Mouse (Mus musculus) ovary, postnatal 10 days (tissue): Measurements from ENCODE around the gene Tfap4.
A peak's percentile ranks its signal among the peaks of the same experiment; 100 is the strongest.

Experiments used
- DNase-seq: peaks from one replicate; pipeline ENCODE4 v3.0.0; 2022; ENCODE audit warnings: low spot score

Tfap4 gene

DNA sequence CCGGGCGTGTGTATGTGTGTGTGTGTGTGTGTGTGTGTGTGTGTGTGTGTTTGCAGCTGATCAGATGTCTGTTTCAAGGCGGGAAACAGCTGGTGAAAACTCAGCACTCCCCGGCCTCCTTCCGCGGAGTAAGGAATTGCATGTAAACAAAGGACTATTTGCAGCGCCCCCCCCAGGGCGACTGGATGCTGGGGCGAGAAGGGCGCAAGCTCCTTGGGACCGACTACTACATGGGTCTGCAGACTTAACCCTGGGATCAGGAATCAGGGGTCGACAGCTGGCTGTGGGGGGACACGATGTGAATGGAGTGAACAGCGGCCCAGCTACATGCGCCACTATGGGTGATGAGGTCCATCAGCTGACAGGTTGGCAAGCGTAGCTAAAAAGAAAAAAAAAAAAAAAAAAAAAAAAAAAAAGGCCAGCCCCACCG is at the start of gene Tfap4:
TSS of gene Tfap4 (minus strand) at position 140 of the 430 bp plus-strand sequence.
- peak; percentile 88 for DNase-seq

DNA sequence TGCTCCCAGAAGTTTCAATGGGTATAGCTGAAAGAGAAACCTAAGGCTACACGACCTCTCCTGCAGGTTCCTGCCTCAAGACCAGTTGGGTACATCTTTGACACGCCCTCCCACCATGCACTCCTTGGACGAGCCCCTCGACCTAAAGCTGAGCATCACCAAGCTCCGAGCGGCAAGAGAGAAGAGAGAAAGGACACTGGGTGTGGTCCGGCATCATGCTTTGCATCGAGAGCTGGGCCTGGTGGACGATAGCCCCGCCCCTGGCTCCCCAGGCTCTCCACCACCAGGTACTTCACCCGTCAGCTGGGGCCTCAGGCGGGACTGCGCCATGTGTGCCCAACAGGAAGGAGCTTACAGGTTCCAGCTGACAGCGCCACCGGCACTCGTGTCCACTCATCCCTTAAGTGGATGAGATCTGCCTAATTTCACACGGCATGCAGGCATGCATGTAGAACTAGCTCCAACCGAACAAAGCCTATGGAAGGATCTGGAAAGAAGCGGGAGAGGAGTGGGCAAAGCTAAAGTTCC is 48.9 kb upstream of the Tfap4 start:
- no peak for DNase-seq

DNA sequence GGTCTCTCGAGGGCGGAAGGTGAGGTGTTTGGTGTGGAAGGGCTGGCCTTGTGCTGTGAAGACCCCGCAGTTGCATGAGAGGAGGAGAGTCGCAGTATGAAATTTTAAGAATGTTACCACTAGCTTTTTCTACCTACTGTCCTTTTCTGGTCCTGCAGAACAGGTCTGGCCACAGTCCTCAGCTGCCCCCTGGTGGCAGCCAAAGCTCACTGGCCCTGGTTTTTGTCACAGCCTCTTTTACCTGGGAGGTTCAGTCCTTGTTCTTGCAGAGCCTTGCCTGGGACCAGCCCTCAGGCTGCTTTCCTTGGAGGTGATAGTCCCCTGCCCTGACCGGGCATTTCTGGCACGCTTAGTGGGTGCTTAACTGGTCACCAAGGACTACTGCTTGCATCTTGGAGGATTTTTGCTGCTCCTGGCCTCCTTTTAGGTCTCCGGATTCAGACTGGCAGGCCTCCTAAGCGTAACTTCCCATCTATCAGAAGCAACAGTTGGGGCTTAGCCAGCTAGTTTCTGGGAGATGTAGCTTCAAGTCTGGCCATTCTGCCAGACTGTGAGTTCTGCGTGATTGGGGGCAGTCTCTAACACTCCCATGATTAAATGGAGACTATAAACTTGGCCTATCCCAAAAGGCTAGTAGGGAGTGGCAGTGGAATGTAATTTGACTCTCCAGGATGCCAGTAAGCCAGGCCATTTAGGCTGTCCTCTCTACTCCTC is 48.3 kb upstream of the Tfap4 start:
- peak; percentile 66 for DNase-seq

DNA sequence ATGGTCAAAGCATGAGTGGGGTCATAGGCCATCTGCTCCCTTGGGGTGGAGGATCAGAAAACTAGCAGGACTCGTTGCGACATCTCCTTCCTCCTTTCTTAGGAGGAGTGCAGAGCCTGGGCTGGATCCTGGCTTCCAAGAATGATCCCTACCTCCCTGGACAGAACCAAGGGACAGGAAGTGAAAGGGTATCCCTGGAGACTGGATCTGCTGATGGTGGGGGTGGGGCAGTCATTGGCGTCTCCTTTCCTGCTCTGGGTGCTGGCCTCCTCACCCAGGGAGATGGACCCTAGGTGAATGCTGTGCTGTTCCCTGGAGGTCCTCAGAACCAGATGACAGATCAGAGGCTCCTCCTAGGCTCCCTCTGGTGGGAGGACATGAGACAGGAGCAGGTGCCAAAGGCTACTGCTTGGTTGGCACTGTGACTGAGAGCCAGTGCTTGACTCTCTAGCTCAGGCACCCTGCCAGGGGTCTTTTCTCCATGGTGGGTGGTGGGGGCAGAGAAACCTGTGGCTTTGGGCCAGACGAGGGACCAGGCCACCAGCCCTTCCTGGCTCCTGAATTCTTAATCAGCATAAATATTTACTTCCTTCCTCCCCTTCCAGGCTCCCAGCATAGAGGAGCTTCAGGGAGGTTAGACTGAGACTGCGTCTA is 46.9 kb upstream of the Tfap4 start:
- DNase-seq: no peak

DNA sequence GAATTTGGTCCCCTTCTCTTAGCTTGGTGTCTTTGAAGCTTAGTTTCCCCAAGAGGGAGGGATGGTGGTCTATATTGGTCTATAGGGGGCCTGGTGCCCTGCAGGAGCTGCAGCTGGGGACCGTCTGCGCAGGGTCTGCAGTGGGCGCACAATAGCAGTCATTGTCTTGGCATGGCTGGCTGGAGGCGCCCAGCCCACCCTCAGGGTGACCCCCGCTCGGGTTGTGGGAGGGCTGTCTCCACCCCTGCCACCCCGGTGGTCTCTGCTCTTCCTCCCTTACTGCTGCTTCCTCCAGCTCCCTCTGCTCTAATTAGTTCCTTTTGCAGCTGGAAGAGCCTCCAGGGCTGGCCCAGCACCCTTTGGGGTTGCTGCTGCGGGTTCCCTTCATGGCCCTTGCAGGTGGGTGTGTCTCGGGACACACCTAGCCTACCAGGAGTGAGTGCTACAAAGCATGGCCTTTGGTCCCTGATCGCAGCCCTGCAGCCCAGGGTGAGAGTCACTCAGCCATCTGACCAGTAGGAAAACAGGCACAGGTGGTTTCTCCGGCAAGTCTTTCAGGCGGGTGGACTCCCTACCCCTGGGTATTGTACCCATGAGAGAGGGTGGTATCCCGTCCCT is 46.0 kb upstream of the Tfap4 start:
- DNase-seq: no peak

DNA sequence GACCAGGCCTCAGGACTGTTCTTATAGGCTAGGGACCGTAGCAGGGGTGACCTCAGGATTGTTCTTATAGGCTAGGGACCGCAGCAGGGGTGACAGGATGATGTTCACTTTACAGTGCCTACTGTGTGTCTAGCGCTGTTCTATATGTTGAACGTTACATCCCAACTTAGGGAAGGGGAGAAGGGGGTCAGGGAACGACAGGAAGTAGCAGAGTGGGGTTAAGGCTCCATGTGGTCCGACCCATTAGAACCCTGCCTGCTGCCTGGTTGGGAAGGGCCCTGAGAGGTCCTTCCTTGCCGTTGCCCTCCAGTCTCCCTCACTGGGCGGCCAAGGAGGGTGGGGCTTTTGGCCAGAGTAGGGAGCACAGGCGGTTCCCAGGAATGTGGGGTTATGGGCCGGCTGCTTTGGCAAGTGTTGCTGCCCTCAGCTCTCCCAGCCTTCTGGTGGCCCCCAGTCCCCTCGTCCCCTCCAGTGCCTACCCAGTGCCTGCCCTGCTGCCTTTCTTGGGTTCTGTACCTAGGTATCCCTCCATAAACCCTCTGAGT is 44.7 kb upstream of the Tfap4 start:
- no peak for DNase-seq

DNA sequence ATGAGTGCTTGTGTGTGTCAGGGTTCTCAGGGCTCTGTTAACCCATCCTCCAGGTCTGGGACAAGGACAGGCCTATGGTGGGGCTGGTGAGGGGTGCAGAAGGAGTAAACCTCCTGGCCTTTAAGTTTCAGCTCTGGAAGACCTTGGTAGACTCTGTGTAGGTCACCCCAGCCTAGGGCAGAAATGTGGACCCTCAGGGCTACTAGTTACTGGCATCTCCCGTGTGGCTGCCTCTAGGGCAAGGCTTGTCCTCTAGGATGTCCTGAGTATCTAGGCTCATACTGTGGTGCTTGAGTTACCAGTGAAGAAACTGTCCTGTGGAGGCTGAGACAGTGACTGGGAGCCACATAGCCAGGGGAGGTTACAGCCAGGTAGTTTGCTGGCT is 43.8 kb upstream of the Tfap4 start:
- no peak for DNase-seq

DNA sequence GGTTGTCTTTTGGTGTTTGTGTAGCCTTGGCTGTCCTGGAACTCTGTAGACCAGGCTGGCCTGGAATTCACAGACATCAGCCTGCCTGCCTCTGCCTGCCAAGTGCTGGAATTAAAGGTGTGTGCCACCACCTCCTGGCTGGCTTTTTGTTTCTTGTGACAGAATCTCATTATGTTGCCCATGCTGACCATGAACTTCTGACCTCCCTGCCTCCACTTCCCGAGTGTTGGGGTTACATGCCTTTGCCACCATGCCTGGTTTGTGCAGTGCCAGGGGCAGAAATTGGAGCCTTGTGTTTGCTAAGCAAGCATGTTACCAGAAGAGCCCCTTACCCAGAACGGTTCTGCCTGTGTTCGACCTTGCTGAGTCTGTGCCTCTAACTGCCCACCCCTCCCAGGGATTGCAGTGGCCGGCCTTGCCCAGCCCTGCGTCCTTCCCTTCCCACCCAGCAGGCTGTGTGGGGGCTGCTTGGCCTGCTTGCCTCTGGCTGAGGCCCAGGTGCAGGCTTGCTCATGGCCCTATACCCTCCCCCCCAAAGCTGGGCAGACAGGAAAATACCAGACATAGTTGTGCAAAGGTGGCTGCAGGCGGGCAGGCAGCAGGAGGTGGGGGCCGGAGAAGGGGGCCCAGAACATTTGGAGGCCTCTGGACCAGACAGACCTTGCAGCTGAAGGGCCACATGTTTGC is 43.3 kb upstream of the Tfap4 start:
- no peak for DNase-seq

DNA sequence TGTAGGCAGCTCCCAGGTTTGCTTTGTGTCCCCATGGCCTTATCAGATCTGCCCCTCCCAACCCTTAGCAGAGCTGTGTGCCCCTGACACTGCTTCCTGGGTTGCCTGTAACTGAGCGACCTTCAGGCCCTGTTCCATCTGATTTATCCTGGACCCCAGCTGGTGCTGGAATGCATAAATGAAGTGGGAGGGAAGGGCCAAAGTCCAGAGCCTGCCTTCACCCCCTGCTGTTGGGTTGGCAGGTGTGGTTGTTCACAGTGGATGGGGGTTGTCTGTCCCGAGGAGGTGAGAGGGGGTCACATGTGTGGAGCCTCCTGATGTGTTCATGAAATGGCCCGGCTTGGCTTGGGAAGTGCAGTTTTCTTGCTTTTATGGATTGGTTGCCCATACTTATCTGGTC is 42.5 kb upstream of the Tfap4 start:
- no peak for DNase-seq

DNA sequence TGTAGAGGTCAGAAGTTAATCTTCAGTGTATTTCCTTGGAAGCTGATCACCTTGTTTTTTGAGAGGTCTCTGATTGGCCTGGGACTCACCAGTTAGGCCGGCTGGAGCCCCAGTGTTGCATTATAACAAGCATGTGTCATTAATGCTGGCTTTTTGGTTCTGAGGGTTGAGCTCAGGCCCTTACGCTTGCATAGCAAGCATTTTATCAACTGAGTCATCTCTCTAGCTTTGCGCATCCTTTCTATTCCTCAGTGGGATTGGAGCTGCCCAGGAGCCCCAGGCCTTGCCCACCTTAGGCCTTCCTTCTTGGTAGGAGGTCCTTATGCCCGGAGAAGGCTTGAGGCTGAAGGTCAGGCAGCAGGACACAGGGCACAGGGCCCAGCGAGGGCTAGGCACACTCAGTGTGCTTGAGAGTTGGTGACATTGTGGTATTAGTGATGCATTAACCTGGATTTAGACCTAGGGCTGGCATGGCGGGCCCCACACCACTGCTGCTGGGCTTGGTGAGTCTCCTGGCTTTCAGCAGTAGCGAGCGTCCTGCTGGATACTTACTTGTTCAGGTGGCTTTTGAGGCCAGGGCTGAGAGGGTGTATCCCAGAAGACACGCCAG is 41.2 kb upstream of the Tfap4 start:
- DNase-seq: no peak

DNA sequence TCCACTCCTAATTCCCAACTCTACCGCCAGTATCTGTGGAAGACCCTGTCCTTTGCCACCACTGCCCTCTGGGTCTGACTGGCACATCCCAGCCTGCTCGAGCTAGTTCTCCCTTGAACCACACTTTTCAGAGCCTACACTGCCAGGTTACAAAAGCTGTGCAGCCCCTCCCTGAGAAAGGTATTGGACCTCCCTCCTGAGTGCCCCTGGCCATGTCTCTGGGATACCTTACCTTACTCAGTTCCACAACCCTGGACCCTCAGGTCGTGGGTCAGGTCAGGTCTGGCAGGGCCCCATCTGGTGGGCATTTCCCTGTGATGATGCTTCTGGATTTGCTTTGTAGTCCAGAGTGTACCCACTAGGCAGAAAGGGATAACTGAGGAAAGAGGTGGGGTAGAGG is 40.0 kb upstream of the Tfap4 start:
- DNase-seq: no peak

DNA sequence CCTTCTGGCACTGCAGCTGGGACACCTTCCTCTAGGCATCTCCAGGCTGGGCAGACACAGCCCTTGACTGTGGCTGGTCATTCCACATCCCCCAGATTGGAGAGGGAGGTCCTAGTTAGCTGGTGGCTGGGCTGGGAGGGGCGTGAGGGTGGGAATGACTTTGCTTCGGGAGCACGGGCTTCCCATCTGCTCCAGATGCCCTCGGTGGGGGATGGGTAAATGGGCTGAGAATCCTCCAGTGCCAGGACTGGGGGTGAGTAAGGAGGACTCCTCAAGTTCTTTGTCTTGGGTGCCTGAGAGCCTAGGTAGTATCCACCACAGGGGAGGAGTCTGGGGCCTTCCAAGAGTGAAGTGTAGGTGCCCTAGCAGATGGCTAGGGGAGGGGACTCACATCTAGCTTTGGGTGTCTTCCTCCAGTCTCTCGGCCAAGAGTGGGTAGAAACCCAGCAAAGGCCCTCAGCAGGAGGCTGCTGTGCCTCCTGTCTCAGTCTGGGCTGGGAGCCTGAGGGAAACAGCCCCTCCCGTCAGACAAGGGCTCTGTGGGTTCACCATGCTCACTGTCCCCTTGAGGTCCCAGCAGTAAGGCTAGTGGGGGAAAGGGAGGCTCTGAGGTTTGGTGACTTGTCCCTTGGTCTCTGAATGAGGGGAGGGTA is 39.4 kb upstream of the Tfap4 start:
- DNase-seq: no peak

DNA sequence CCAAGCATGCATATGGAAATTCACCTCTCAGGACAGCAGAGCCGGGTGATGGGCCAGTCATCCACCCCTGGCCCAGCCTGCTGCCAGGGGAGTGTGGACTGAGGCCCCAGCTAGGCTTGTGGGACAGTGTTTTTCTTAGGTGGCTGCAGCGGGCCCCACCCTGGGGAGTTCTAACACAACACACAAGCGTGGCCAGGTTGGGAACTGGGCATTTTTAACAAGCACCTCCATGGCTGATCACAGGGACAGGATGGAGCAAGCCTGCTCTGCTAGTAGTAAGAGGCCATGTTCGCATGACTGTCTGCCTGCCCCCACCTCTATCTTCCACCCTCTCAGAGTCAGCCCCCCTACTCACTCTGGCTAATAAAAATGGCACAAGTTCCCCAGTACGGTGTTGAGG is 38.4 kb upstream of the Tfap4 start:
- no peak for DNase-seq

DNA sequence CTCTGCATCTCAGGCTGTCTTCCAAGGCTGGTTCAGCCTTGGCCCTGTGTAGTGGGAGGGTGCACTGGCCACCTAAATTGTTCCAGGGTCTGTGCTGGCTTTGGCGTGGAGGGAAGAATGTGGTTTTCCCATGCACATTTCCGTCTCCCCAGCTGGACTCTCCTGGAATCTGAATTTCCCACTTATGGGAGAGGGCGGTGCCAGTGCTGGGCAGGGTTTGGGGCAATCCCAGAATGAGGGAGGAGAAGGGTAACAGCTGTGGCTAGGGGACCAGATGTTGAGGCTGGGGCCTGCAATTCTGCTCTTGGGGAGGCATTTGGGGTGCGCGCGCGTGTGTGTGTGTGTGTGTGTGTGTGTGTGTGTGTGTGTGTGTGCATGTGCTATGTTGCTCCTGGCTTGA is 37.6 kb upstream of the Tfap4 start:
- DNase-seq: no peak

DNA sequence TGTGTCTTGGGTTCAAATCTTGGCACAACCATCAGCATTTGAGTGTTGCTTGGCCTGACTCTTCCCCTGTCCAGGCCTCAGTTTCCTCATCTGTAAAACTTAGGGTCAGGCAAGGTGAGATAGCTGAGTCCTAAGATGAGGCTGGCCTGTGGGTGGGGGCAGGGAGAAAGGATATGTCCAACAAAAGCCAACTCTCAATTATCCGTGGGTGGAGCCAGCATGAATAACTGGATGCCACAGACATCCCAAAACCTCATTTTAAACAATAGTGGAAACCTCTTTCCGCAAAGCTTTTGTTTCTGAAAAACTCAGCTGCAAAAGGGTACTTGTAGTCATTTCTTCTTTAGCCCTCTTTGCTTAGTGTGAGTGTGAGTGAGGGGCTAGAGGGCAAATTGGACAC is 37.2 kb upstream of the Tfap4 start:
- no peak for DNase-seq

DNA sequence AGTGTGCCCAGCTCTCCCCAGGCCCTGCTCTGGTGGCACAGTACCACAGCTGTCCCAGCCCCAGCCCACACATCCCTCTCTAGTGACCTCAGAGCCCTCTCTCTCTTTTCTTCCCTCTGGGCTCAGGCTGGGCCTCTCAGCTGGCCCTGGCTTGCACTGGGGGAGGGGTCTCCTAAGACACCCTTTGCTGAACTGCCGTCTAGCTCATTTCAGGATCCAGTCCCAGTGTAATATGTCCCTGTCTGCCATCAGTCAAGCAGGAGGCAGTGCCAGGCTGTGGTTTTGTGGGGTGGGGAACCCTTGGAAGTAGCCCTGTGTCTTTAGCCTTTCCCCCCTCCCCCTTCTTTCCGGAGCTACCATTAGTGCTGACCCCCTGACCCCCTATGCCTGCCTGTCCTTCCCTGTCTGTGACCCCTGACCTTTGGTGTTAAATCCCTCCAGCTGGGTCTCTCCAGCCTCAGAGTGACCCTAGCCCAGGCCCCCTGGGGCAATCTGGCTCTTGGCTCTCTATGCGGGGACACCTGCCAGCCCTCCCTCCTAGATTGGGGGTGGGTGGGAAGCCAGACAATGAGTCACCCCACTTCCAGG is 36.6 kb upstream of the Tfap4 start:
- no peak for DNase-seq

DNA sequence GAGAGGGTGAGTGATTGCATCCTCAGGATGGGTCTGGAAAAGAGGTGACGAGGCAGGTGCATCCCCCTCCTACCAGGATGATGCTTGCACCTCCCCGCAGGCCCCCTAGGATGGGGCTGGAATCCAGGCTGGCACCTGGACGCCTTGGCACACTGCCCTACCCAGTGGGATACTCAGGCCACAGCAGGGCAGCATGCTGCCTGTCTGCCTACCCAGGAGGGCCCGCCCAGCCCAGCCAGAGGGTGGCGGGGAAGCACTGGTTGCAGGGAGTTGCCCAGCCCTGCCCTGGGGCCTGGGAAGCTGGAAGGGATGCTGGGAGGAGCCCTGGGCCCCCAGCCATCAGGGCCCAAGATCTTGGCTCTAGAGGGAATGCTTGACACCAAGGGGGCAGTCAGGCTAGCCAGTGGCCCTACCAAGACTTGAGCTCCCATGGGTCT is 35.9 kb upstream of the Tfap4 start:
- DNase-seq: peak; percentile 47

DNA sequence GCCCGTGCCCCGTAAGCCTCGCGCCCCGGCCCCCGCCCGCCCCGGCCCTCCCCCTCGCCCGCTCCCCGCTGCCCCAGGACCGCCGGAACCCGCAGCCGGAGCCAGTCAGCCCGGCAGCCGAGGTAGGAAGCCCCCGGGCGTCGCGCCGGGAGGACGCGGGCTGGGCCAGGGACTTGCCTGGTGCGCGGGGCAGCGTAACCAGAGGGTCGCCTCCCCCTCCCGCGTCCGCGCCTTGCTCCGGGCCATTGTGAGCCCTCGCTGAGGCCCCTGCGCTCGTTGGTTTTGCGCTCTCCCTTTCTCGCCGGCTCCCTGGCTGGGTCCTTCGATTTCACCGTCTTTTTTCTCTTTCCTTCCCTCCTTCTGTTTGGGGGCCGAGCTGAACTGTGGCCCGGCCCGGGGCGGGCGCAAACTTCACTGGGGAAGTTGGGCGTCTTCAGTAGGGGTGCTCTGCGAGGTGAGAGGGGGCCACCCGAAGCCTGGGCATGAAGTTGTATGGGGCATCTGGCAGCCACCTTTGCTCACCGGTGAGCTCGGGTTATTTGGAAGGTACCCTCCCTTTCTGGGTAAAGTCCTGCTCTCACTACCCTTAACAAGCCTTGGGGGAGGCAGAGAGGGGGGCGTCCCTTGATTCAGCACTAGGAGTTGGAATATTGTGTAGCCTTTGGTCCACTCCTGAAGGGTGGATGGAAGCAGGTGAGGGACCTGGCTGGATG is 35.3 kb upstream of the Tfap4 start:
- no peak for DNase-seq

DNA sequence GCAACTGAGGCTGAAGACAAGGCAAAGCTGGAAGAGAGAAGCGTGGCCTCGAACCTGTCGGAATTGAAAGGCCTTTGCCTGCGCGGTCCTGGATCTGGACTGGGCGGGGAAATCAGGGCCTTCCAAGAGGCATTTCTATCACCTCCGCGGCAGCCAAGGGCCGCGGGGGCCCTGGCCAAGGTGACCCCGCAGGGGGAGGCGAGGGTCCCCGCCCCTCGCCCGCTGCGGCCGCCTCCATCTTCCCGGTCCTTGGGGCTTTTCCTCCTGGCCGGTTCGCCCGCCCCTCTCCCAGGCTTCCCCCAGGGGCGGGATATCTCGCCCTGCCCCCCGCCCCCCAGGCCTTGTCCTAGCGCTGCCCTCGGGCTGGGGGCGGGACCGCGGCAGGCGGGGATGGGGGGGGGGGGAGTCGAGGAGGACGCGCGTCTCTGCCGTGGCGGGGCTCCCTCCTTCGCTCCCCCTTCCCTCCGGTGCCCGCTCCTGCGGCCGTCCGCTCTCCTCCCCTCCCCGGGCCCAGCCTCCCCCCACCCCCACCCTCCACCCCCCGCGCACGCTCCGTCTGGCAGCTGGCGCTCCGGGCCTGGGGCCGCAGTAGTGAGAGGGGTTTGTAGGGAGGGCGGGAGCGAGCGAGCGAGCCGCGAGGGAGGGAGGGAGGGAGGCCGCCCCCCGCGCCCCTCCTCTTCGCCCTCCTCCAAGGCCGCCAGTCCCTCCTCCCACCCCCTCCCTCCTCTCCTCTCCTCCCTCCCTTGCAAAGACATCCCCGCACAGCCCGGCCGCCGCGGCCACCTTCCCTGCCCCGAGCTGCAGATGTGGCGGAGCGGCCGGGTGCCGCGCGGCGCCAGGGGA is 34.5 kb upstream of the Tfap4 start, which contains the start of gene Glis2:
TSS of gene Glis2 (plus strand) at position 743 of the 843 bp plus-strand sequence.
- DNase-seq: peak; percentile 52
